Mouse (Mus musculus): ENCODE results near the gene Ampd3. TPM values are rescaled to one million over a fixed set of nuclear protein-coding genes. Genes with fewer than 3 reads are reported as not detected.

The Ampd3 gene
- 5.6 and 6.0 TPM in 2 replicates for polyA plus RNA-seq (2015; fragmentation: Nextera tagmentation; extraction: Ambion mirVana)

GRCm38 (mm10) chr7:110768001-110768400 is at the start of gene Ampd3:
Gene Ampd3, plus strand, starts transcription at chr7:110768206.

GRCm38 (mm10) chr7:110843916-110844874 is 76.2 kb downstream of the Ampd3 start, which contains the start of gene Rnf141:
Gene Rnf141, minus strand, starts transcription at chr7:110844457.

Small RNAs within 50 kb of the gene (microRNA-seq; reads per million reads assigned to microRNA genes)
- 0 reads per million in 2 experiments for gene Gm47282

Other genes starting within 250 kb of the Ampd3 start
- 13.0 and 16.0 TPM in 2 replicates for gene Sbf2, start 153.3 kb upstream of the Ampd3 start, polyA plus RNA-seq (2015; fragmentation: Nextera tagmentation; extraction: Ambion mirVana)
- 10.2 and 13.1 TPM in 2 replicates for gene Adm, start 140.5 kb upstream of the Ampd3 start, polyA plus RNA-seq (2015; fragmentation: Nextera tagmentation; extraction: Ambion mirVana)
- gene Rnf141, start 76.3 kb downstream of the Ampd3 start, polyA plus RNA-seq (2015; fragmentation: Nextera tagmentation; extraction: Ambion mirVana): 15.9 and 18.7 TPM in 2 replicates
- gene Lyve1, start 95.0 kb downstream of the Ampd3 start, polyA plus RNA-seq (2015; fragmentation: Nextera tagmentation; extraction: Ambion mirVana): 18.0 and 35.8 TPM in 2 replicates
- gene Mrvi1, start 214.3 kb downstream of the Ampd3 start, polyA plus RNA-seq (2015; fragmentation: Nextera tagmentation; extraction: Ambion mirVana): 2.2 and 2.5 TPM in 2 replicates